Mouse (Mus musculus) heart, adult 2 months (tissue): ENCODE data around the gene Pafah1b1.

Source experiments
- CTCF ChIP-seq: fragments of 200-600 bp; IDR thresholded peaks from 2 replicates; pipeline ENCODE4 v1.8.1; 2022; ENCODE audit warnings: antibody characterized with exemption, mild to moderate bottlenecking, moderate library complexity
- POLR2A ChIP-seq: fragments of 200-500 bp; IDR thresholded peaks from 2 replicates; pipeline ENCODE4 v1.6.1; 2011; ENCODE audit warnings: mild to moderate bottlenecking, low read depth, low read length, control low read depth; ENCODE audit not compliant: insufficient read depth

- no peak for TF ChIP-seq CTCF
- TF ChIP-seq POLR2A: no peak
Observed at GRCm38 (mm10) chr11:74664906-74665305, 59.6 kb downstream of the Pafah1b1 start.
